In genomic region chr10:39926616-39927139, GRCm38 (mm10) we compare ENCODE assay signal across 9 mouse cellular contexts. TPM values are rescaled to one million over a fixed set of nuclear protein-coding genes. Genes with fewer than 3 reads are reported as not detected.
A peak's percentile ranks its signal among the peaks of the same experiment; 100 is the strongest.
DNase-seq lines count a peak whose midpoint lies in the region; ATAC-seq and TF ChIP-seq lines count a peak whose summit lies in the region.
"Had no signal": no experiment of that assay in that cellular context is flagged by ENCODE, and none has a peak within 500 bp of the region (broad histone marks: within the 10 kb centered on the region; RNA-seq: fewer than 3 reads in every experiment).

Gene Mfsd4b2, minus strand, starts transcription at chr10:39926923.

- no peak within 1 kb of the TSS for H3K27ac ChIP-seq in layer of hippocampus, adult 2 months
- H3K27ac ChIP-seq in brown adipose tissue, adult 24 weeks (replicated peaks; ENCODE audit: low read depth, low read length): no peak within 1 kb of the TSS
- no peak within 1 kb of the TSS for H3K27ac ChIP-seq in heart, embryonic 15.5 days
- no peak within 1 kb of the TSS for H3K27ac ChIP-seq in limb, embryonic 12.5 days
- H3K27ac ChIP-seq in neural tube, embryonic 14.5 days (ENCODE audit: low read depth, low read length): no peak within 1 kb of the TSS

- H3K9ac ChIP-seq in heart, embryonic 15.5 days: peak within 1 kb of the TSS; percentile 60
- H3K9ac ChIP-seq in limb, embryonic 12.5 days (replicated peaks): peak within 1 kb of the TSS; percentile 59
- H3K9ac ChIP-seq in neural tube, embryonic 14.5 days (replicated peaks; ENCODE audit: low read depth, low read length): peak within 1 kb of the TSS; percentile 39

- H3K4me3 ChIP-seq in layer of hippocampus, adult 2 months: peak within 1 kb of the TSS; percentile 36
- 0 out of 2 replicates have a peak within 1 kb of the TSS, but pooled peaks have one; percentile 13 for H3K4me3 ChIP-seq in brown adipose tissue, adult 24 weeks (ENCODE audit: insufficient read depth, low read depth, low read length)
- H3K4me3 ChIP-seq in heart, embryonic 15.5 days: peak within 1 kb of the TSS; percentile 51
- H3K4me3 ChIP-seq in limb, embryonic 12.5 days (replicated peaks): peak within 1 kb of the TSS; percentile 45
- peak within 1 kb of the TSS; percentile 35 for H3K4me3 ChIP-seq in neural tube, embryonic 14.5 days (ENCODE audit: low read depth, low read length)
- H3K4me3 ChIP-seq: myocyte had no signal

- ATAC-seq in heart, embryonic 15.5 days (replicated peaks; ENCODE audit: insufficient number of reproducible peaks, insufficient read depth, low FRiP score, low read depth): peak; percentile 53
- ATAC-seq in limb, embryonic 12.5 days (ENCODE audit: insufficient number of reproducible peaks, insufficient read depth, low FRiP score, low TSS enrichment, low read depth): no peak
- ATAC-seq in neural tube, embryonic 14.5 days (ENCODE audit: low read depth): peak; percentile 56
- no peak for ATAC-seq in cerebellum, adult (ENCODE audit: insufficient number of reproducible peaks, low FRiP score, low TSS enrichment)

- H3K27me3 ChIP-seq in heart, embryonic 15.5 days: peaks cover 17% of the 10 kb centered on the region
- peaks cover 27% of the 10 kb centered on the region for H3K27me3 ChIP-seq in limb, embryonic 12.5 days
- peaks cover 9% of the 10 kb centered on the region for H3K27me3 ChIP-seq in neural tube, embryonic 14.5 days (ENCODE audit: control insufficient read depth, insufficient read depth, low read length)

- H3K9me3 ChIP-seq in heart, embryonic 15.5 days (replicated peaks): no peaks in the 10 kb centered on the region
- H3K9me3 ChIP-seq in limb, embryonic 12.5 days: no peaks in the 10 kb centered on the region
- no peaks in the 10 kb centered on the region for H3K9me3 ChIP-seq in neural tube, embryonic 14.5 days (ENCODE audit: control insufficient read depth, low read length)

- H3K36me3 ChIP-seq in heart, embryonic 15.5 days: no peaks in the 10 kb centered on the region
- H3K36me3 ChIP-seq in limb, embryonic 12.5 days: no peaks in the 10 kb centered on the region
- H3K36me3 ChIP-seq in neural tube, embryonic 14.5 days (ENCODE audit: control insufficient read depth, insufficient read depth, low read length): no peaks in the 10 kb centered on the region

- peak within 1 kb of the TSS; percentile 94 for H3K4me2 ChIP-seq in heart, embryonic 15.5 days
- H3K4me2 ChIP-seq in limb, embryonic 12.5 days: peak within 1 kb of the TSS; percentile 81
- H3K4me2 ChIP-seq in neural tube, embryonic 14.5 days (ENCODE audit: low read depth, low read length): peak within 1 kb of the TSS; percentile 75

- no peak for DNase-seq in layer of hippocampus, adult 2 months (ENCODE audit: low spot score in 2 of 2)
- no peak for DNase-seq in layer of hippocampus, adult 11-12 months (ENCODE audit: low spot score)
- no peak for DNase-seq in right cerebral cortex, adult 2 months (ENCODE audit: low spot score in 2 of 2)

- H3K4me1 ChIP-seq in brown adipose tissue, adult 24 weeks (ENCODE audit: control insufficient read depth, insufficient read depth, insufficient read length, low read length): no peaks in the 10 kb centered on the region
- H3K4me1 ChIP-seq in heart, embryonic 15.5 days (replicated peaks): peaks cover 10% of the 10 kb centered on the region
- peaks cover 12% of the 10 kb centered on the region for H3K4me1 ChIP-seq in limb, embryonic 12.5 days (replicated peaks)
- no peaks in the 10 kb centered on the region for H3K4me1 ChIP-seq in neural tube, embryonic 14.5 days (ENCODE audit: control insufficient read depth, insufficient read depth, low read length)

- 2% methylated on average over 41 of the region's 41 CpGs for WGBS in heart, embryonic 15.5 days
- 2% methylated on average over 33 of the region's 41 CpGs for WGBS in limb, embryonic 12.5 days
- 1% methylated on average over 39 of the region's 41 CpGs for WGBS in neural tube, embryonic 14.5 days

- 0 out of 2 replicates have a peak, but pooled peaks have one; percentile 6 for TF ChIP-seq CTCF in layer of hippocampus, adult 2 months (conservative IDR thresholded peaks at IDR 0.05)

RNA-seq across cellular contexts. Expression of gene Mfsd4b2, which starts in this region (rescaled TPM):
- total RNA-seq in layer of hippocampus, adult 2 months (2021): under 1 TPM; 0.22 to 0.23 TPM
- not detected in 2 replicates for polyA plus RNA-seq in brown adipose tissue, adult 24 weeks (2012; ENCODE audit: insufficient read depth, insufficient read length, missing spikeins)
- not detected in 2 replicates for polyA plus RNA-seq in heart, embryonic 15.5 days (2015; fragmentation: Nextera tagmentation; extraction: Ambion mirVana)
- not detected in 2 replicates for polyA plus RNA-seq in limb, embryonic 12.5 days (2016; fragmentation: Nextera tagmentation; extraction: Ambion mirVana)
- not detected in 2 replicates for polyA plus RNA-seq in neural tube, embryonic 14.5 days (2014; fragmentation: Nextera tagmentation; extraction: Ambion mirVana)
- polyA plus RNA-seq: myocyte had no signal

Comparison
In these comparisons a context has a peak if more than half of its experiments do, and no peak if none do; other contexts are left out.
1. Peak in ATAC-seq, H3K4me3 ChIP-seq, H3K9ac ChIP-seq and H3K4me2 ChIP-seq in heart, embryonic 15.5 days; RNA of the gene not detected or under 1 TPM.
2. Peak in ATAC-seq, H3K4me3 ChIP-seq, H3K9ac ChIP-seq and H3K4me2 ChIP-seq in neural tube, embryonic 14.5 days; RNA of the gene not detected or under 1 TPM.